Mouse (Mus musculus) ES-Bruce4 (cell line): Measurements from ENCODE around the gene Gpc6. TPM values are rescaled to one million over a fixed set of nuclear protein-coding genes. Genes with fewer than 3 reads are reported as not detected.

Source experiments
- H3K27ac ChIP-seq: 2 replicates; pipeline ENCODE4 v1.5.1; 2012; ENCODE audit warnings: low read length, inconsistent platforms; ENCODE audit not compliant: insufficient read depth
- H3K27me3 ChIP-seq: 2 replicates; pipeline ENCODE4 v1.6.1; 2012; ENCODE audit warnings: mild to moderate bottlenecking, low read length, inconsistent platforms; ENCODE audit not compliant: control insufficient read depth, poor library complexity, insufficient read depth, severe bottlenecking
- H3K36me3 ChIP-seq: 2 replicates; pipeline ENCODE4 v1.6.1; 2012; ENCODE audit warnings: inconsistent platforms, mild to moderate bottlenecking, low read length, moderate library complexity; ENCODE audit not compliant: control insufficient read depth, poor library complexity, insufficient read depth, severe bottlenecking
- H3K4me1 ChIP-seq: one replicate; pipeline ENCODE4 v1.8.1; 2011; ENCODE audit warnings: low read length; ENCODE audit not compliant: control insufficient read depth, insufficient read depth
- H3K4me3 ChIP-seq: 2 replicates; pipeline ENCODE4 v1.5.1; 2011; ENCODE audit warnings: low read depth, mild to moderate bottlenecking, low read length
- H3K9ac ChIP-seq: 2 replicates; pipeline ENCODE4 v1.6.1; 2012; ENCODE audit warnings: low read depth, mild to moderate bottlenecking, inconsistent platforms; ENCODE audit not compliant: poor library complexity, severe bottlenecking
- H3K9me3 ChIP-seq: replicated peaks from 2 replicates; pipeline ENCODE4 v1.6.1; 2012; ENCODE audit warnings: mild to moderate bottlenecking, low read length, inconsistent platforms; ENCODE audit not compliant: control insufficient read depth, poor library complexity, insufficient read depth, severe bottlenecking
- CTCF ChIP-seq: IDR thresholded peaks from one replicate; pipeline ENCODE4 v1.8.1; 2011; ENCODE audit warnings: low read depth, low read length
- EP300 ChIP-seq: IDR thresholded peaks from 2 replicates; pipeline ENCODE4 v1.6.1; 2011; ENCODE audit warnings: low read depth, low read length; ENCODE audit not compliant: insufficient read depth
- POLR2A ChIP-seq: IDR thresholded peaks from one replicate; pipeline ENCODE4 v1.8.1; 2011; ENCODE audit warnings: low read length; ENCODE audit not compliant: insufficient read depth
- polyA plus RNA-seq: library from polyadenylated mRNA; stranded (reverse); fragments of >200 nt; gene quantifications from 2 replicates; pipeline ENCODE4 v1.2.4, GENCODE M21; 2011; ENCODE audit warnings: low read depth; ENCODE audit not compliant: missing spikeins, insufficient read depth, insufficient read length

Gene Gpc6
- polyA plus RNA-seq, 1 experiment = 4.7 TPM

- no peak overlapping the region for H3K9ac ChIP-seq
- no peaks in the 10 kb centered on the region for H3K27me3 ChIP-seq
- TF ChIP-seq CTCF (no peak), POLR2A (no peak), EP300 (no peak)
- no peak overlapping the region for H3K27ac ChIP-seq
- H3K4me1 ChIP-seq = no peaks in the 10 kb centered on the region
- H3K9me3 ChIP-seq = no peaks in the 10 kb centered on the region
- no peaks in the 10 kb centered on the region for H3K36me3 ChIP-seq
- H3K4me3 ChIP-seq = no peak overlapping the region
These were observed 226.5 kb downstream of the Gpc6 start for GRCm38 (mm10) chr14:117151621-117152020.

- no peak overlapping the region for H3K9ac ChIP-seq
- H3K4me3 ChIP-seq = no peak overlapping the region
- H3K36me3 ChIP-seq = no peaks in the 10 kb centered on the region
- H3K4me1 ChIP-seq = no peaks in the 10 kb centered on the region
- no peak overlapping the region for H3K27ac ChIP-seq
- no peak for TF ChIP-seq POLR2A
- TF ChIP-seq EP300 = no peak
- no peak for TF ChIP-seq CTCF
- no peaks in the 10 kb centered on the region for H3K9me3 ChIP-seq
- no peaks in the 10 kb centered on the region for H3K27me3 ChIP-seq
These were observed 230.9 kb downstream of the Gpc6 start for GRCm38 (mm10) chr14:117155884-117156465.

GRCm38 (mm10) chr14:117157426-117157825 is 232.3 kb downstream of the Gpc6 start:
- TF ChIP-seq POLR2A (no peak), EP300 (no peak), CTCF (no peak)
- Histone ChIP-seq H3K27ac (no peak overlapping the region), H3K9ac (no peak overlapping the region), H3K4me3 (no peak overlapping the region), H3K27me3 (no peaks in the 10 kb centered on the region), H3K36me3 (no peaks in the 10 kb centered on the region), H3K4me1 (no peaks in the 10 kb centered on the region), H3K9me3 (no peaks in the 10 kb centered on the region)

GRCm38 (mm10) chr14:117166350-117166749 is 241.2 kb downstream of the Gpc6 start:
- TF ChIP-seq POLR2A = no peak
- TF ChIP-seq EP300 = no peak
- no peak for TF ChIP-seq CTCF
- Histone ChIP-seq H3K27me3 (no peaks in the 10 kb centered on the region), H3K4me3 (no peak overlapping the region), H3K4me1 (no peaks in the 10 kb centered on the region), H3K27ac (no peak overlapping the region), H3K9ac (no peak overlapping the region), H3K36me3 (no peaks in the 10 kb centered on the region), H3K9me3 (no peaks in the 10 kb centered on the region)

- Histone ChIP-seq H3K9ac (no peak overlapping the region), H3K4me3 (no peak overlapping the region), H3K27me3 (no peaks in the 10 kb centered on the region), H3K4me1 (no peaks in the 10 kb centered on the region), H3K36me3 (no peaks in the 10 kb centered on the region), H3K27ac (no peak overlapping the region), H3K9me3 (no peaks in the 10 kb centered on the region)
- TF ChIP-seq POLR2A = no peak
- TF ChIP-seq EP300 = no peak
- TF ChIP-seq CTCF = no peak
These were observed 268.2 kb downstream of the Gpc6 start for GRCm38 (mm10) chr14:117193364-117193763.

GRCm38 (mm10) chr14:117202012-117202411 is 276.9 kb downstream of the Gpc6 start:
- Histone ChIP-seq H3K36me3 (no peaks in the 10 kb centered on the region), H3K9me3 (no peaks in the 10 kb centered on the region), H3K9ac (no peak overlapping the region), H3K4me3 (no peak overlapping the region), H3K4me1 (no peaks in the 10 kb centered on the region), H3K27ac (no peak overlapping the region), H3K27me3 (no peaks in the 10 kb centered on the region)
- TF ChIP-seq CTCF (no peak), EP300 (no peak), POLR2A (no peak)
